Mouse (Mus musculus) midbrain, embryonic 10.5 days (tissue): ENCODE measurements around the gene Fbln2. TPM values are rescaled to one million over a fixed set of nuclear protein-coding genes. Genes with fewer than 3 reads are reported as not detected.

Experiments used
- DNase-seq: peaks from one replicate; pipeline ENCODE4 v3.0.0-alpha.2; 2017; ENCODE audit warnings: low spot score
- H3K27ac ChIP-seq: fragments of 300-500 bp; sonication (generic); replicated peaks from 2 replicates; pipeline ENCODE4 v1.5.1; 2016; ENCODE audit warnings: mild to moderate bottlenecking
- H3K27me3 ChIP-seq: fragments of 300-500 bp; sonication (generic); 2 replicates; pipeline ENCODE4 v1.6.1; 2016; ENCODE audit warnings: low read depth, mild to moderate bottlenecking; ENCODE audit not compliant: poor library complexity, severe bottlenecking
- H3K36me3 ChIP-seq: fragments of 300-500 bp; sonication (generic); 2 replicates; pipeline ENCODE4 v1.6.1; 2016; ENCODE audit warnings: mild to moderate bottlenecking, moderate library complexity
- H3K4me1 ChIP-seq: fragments of 300-500 bp; sonication (generic); 2 replicates; pipeline ENCODE4 v1.6.1; 2016
- H3K4me3 ChIP-seq: fragments of 300-500 bp; sonication (generic); 2 replicates; pipeline ENCODE4 v1.5.1; 2016; ENCODE audit warnings: mild to moderate bottlenecking, moderate library complexity
- H3K9me3 ChIP-seq: fragments of 300-500 bp; sonication (generic); replicated peaks from 2 replicates; pipeline ENCODE4 v1.6.1; 2016; ENCODE audit warnings: mild to moderate bottlenecking
- WGBS: fragments of 180-500 bp; shearing (Covaris S2); methylation state at CpG from one replicate; pipeline ENCODE4 v1.1.7; 2016; 5-methylcytosine and 5-hydroxymethylcytosine counted together
- polyA plus RNA-seq: library from polyadenylated mRNA; unstranded; fragments of >200 nt; fragmentation: Nextera tagmentation; extraction: Ambion mirVana; gene quantifications from 2 replicates; pipeline ENCODE4 v1.2.1, GENCODE M21; 2016

Gene Fbln2
- polyA plus RNA-seq, 1 experiment from 2014 or later = 24.2 TPM

- no peak overlapping the region for H3K4me3 ChIP-seq
Observed at GRCm38 (mm10) chr6:91220062-91220461, 7.8 kb downstream of the Fbln2 start.

GRCm38 (mm10) chr6:91221094-91221493 lies 8.8 kb downstream of the Fbln2 start:
- 6% methylated on average over 3 of the region's 3 CpGs for WGBS
- Histone ChIP-seq H3K27me3 (no peaks in the 10 kb centered on the region; the same call in 1 of the 2 replicates), H3K4me3 (no peak overlapping the region), H3K36me3 (no peaks in the 10 kb centered on the region), H3K9me3 (no peaks in the 10 kb centered on the region), H3K27ac (no peak overlapping the region), H3K4me1 (peaks cover 14% of the 10 kb centered on the region)
- no peak for DNase-seq

More at GRCm38 (mm10) chr6:91220062-91220461, 7.8 kb downstream of the Fbln2 start:
- Histone ChIP-seq H3K27me3 (peaks cover 6% of the 10 kb centered on the region; the same call in 1 of the 2 replicates), H3K4me1 (peaks cover 14% of the 10 kb centered on the region), H3K9me3 (no peaks in the 10 kb centered on the region), H3K27ac (no peak overlapping the region), H3K36me3 (no peaks in the 10 kb centered on the region)
- DNase-seq = no peak

GRCm38 (mm10) chr6:91222694-91223346 lies 10.6 kb downstream of the Fbln2 start:
- DNase-seq = no peak
- no peaks in the 10 kb centered on the region for H3K9me3 ChIP-seq
- 85% methylated on average over 10 of the region's 10 CpGs for WGBS

GRCm38 (mm10) chr6:91224939-91225338 lies 12.7 kb downstream of the Fbln2 start:
- Histone ChIP-seq H3K27ac (no peak overlapping the region), H3K4me3 (no peak overlapping the region), H3K27me3 (no peaks in the 10 kb centered on the region; the same call in 1 of the 2 replicates), H3K4me1 (peaks cover 2% of the 10 kb centered on the region), H3K9me3 (no peaks in the 10 kb centered on the region), H3K36me3 (no peaks in the 10 kb centered on the region)
- no peak for DNase-seq
- WGBS = 88% methylated on average over 6 of the region's 6 CpGs

More at GRCm38 (mm10) chr6:91222694-91223346, 10.6 kb downstream of the Fbln2 start:
- Histone ChIP-seq H3K4me3 (no peak overlapping the region), H3K27ac (no peak overlapping the region; the same call in 1 of the 2 replicates), H3K4me1 (peaks cover 12% of the 10 kb centered on the region), H3K27me3 (no peaks in the 10 kb centered on the region; the same call in 1 of the 2 replicates), H3K36me3 (no peaks in the 10 kb centered on the region)

GRCm38 (mm10) chr6:91225346-91225745 lies 13.1 kb downstream of the Fbln2 start:
- no peak for DNase-seq
- WGBS = 85% methylated on average over 4 of the region's 4 CpGs
- Histone ChIP-seq H3K36me3 (no peaks in the 10 kb centered on the region), H3K9me3 (no peaks in the 10 kb centered on the region), H3K27me3 (no peaks in the 10 kb centered on the region; the same call in 1 of the 2 replicates), H3K27ac (no peak overlapping the region), H3K4me1 (no peaks in the 10 kb centered on the region; the same call in none of the 2 replicates), H3K4me3 (no peak overlapping the region)

GRCm38 (mm10) chr6:91226058-91226457 lies 13.8 kb downstream of the Fbln2 start:
- WGBS = 92% methylated on average over 1 of the region's 1 CpGs
- Histone ChIP-seq H3K4me1 (no peaks in the 10 kb centered on the region; the same call in 1 of the 2 replicates), H3K27ac (no peak overlapping the region), H3K4me3 (no peak overlapping the region), H3K36me3 (no peaks in the 10 kb centered on the region), H3K27me3 (no peaks in the 10 kb centered on the region), H3K9me3 (no peaks in the 10 kb centered on the region)
- DNase-seq = no peak

GRCm38 (mm10) chr6:91228980-91229379 lies 16.7 kb downstream of the Fbln2 start:
- Histone ChIP-seq H3K4me1 (0 out of 2 replicates have a peak, but pooled peaks cover 10% of the 10 kb centered on the region), H3K27ac (no peak overlapping the region), H3K4me3 (no peak overlapping the region), H3K27me3 (no peaks in the 10 kb centered on the region), H3K9me3 (no peaks in the 10 kb centered on the region), H3K36me3 (no peaks in the 10 kb centered on the region)
- no peak for DNase-seq
- WGBS = 72% methylated on average over 4 of the region's 4 CpGs

- H3K9me3 ChIP-seq = no peaks in the 10 kb centered on the region
- peaks cover 18% of the 10 kb centered on the region for H3K4me1 ChIP-seq
- no peak overlapping the region for H3K4me3 ChIP-seq
- WGBS = 93% methylated on average over 5 of the region's 5 CpGs
- DNase-seq = no peak
- no peak overlapping the region for H3K27ac ChIP-seq
- no peaks in the 10 kb centered on the region for H3K36me3 ChIP-seq
- H3K27me3 ChIP-seq = no peaks in the 10 kb centered on the region
Observed at GRCm38 (mm10) chr6:91231000-91231399, 18.7 kb downstream of the Fbln2 start.

GRCm38 (mm10) chr6:91231523-91231922 lies 19.3 kb downstream of the Fbln2 start:
- Histone ChIP-seq H3K36me3 (no peaks in the 10 kb centered on the region), H3K4me3 (no peak overlapping the region)
- WGBS = 86% methylated on average over 4 of the region's 4 CpGs

GRCm38 (mm10) chr6:91233011-91233410 lies 20.8 kb downstream of the Fbln2 start:
- Histone ChIP-seq H3K4me1 (peaks cover 36% of the 10 kb centered on the region), H3K9me3 (no peaks in the 10 kb centered on the region), H3K27me3 (no peaks in the 10 kb centered on the region; the same call in 1 of the 2 replicates), H3K4me3 (no peak overlapping the region), H3K27ac (no peak overlapping the region; the same call in 1 of the 2 replicates), H3K36me3 (no peaks in the 10 kb centered on the region)
- no peak for DNase-seq
- 91% methylated on average over 12 of the region's 12 CpGs for WGBS

More at GRCm38 (mm10) chr6:91231523-91231922, 19.3 kb downstream of the Fbln2 start:
- H3K27me3 ChIP-seq = no peaks in the 10 kb centered on the region; the same call in 1 of the 2 replicates
- no peak for DNase-seq
- H3K4me1 ChIP-seq = peaks cover 23% of the 10 kb centered on the region
- no peak overlapping the region for H3K27ac ChIP-seq
- H3K9me3 ChIP-seq = no peaks in the 10 kb centered on the region

GRCm38 (mm10) chr6:91233424-91234015 lies 21.3 kb downstream of the Fbln2 start:
- DNase-seq = no peak
- H3K9me3 ChIP-seq = no peaks in the 10 kb centered on the region
- H3K27me3 ChIP-seq = no peaks in the 10 kb centered on the region; the same call in 1 of the 2 replicates
- no peak overlapping the region for H3K4me3 ChIP-seq
- no peaks in the 10 kb centered on the region for H3K36me3 ChIP-seq
- WGBS = 70% methylated on average over 10 of the region's 10 CpGs
- H3K27ac ChIP-seq = peak overlapping the region; percentile 52
- peaks cover 36% of the 10 kb centered on the region for H3K4me1 ChIP-seq

- Histone ChIP-seq H3K27ac (peak overlapping the region; percentile 72), H3K36me3 (no peaks in the 10 kb centered on the region), H3K27me3 (peaks cover 14% of the 10 kb centered on the region), H3K9me3 (no peaks in the 10 kb centered on the region), H3K4me1 (peaks cover 36% of the 10 kb centered on the region), H3K4me3 (no peak overlapping the region)
- DNase-seq = no peak
- WGBS = 70% methylated on average over 11 of the region's 11 CpGs
Observed at GRCm38 (mm10) chr6:91236006-91236405, 23.8 kb downstream of the Fbln2 start.

- Histone ChIP-seq H3K27ac (peak overlapping the region; percentile 72), H3K4me1 (peaks cover 36% of the 10 kb centered on the region), H3K4me3 (no peak overlapping the region), H3K36me3 (no peaks in the 10 kb centered on the region), H3K27me3 (peaks cover 19% of the 10 kb centered on the region), H3K9me3 (no peaks in the 10 kb centered on the region)
- peak; percentile 60 for DNase-seq
- WGBS = 50% methylated on average over 6 of the region's 6 CpGs
Observed at GRCm38 (mm10) chr6:91236429-91236828, 24.2 kb downstream of the Fbln2 start.
